Mouse (Mus musculus) liver, postnatal 0 days (tissue): ENCODE measurements around the gene Lrch1.

ENCODE experiments used
- CTCF ChIP-seq: sonication (generic); IDR thresholded peaks from 2 replicates; pipeline ENCODE4 v1.5.1; 2016; ENCODE audit warnings: antibody characterized with exemption, low read depth
- EP300 ChIP-seq: IDR thresholded peaks from 2 replicates; pipeline ENCODE4 v1.6.1; 2016; ENCODE audit warnings: antibody characterized with exemption, low read depth, mild to moderate bottlenecking

GRCm38 (mm10) chr14:74893085-74893648 is 54.5 kb downstream of the Lrch1 start:
- no peak for TF ChIP-seq CTCF
- no peak for TF ChIP-seq EP300
